Mouse (Mus musculus): ENCODE measurements at regions not wholly inside any gene's neighbourhood (a gene's known extent, or its start where the extent isn't known, plus 50 kb on each side); places are given as distances from the start of the nearest gene placed in this dataset.
A peak's percentile ranks its signal among the peaks of the same experiment; 100 is the strongest.

DNA sequence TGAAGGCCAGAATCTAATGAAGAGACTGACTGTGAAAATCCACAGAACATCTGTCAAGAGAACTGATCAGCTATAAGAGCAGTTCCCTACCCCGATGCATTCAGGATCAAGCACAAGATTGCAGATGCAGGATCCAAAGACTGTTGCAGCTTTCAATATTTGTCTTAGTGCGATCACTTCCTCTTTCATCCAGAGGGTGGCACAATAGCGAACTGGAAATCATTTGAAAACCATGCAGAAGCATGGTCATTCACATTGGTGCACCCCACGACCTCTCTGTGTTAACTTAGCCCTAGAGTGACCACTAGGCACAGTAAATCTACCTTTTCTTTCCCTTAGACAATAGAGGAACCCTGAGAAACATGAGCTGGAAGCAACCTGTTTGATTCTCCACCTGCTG, 55.8 kb upstream of the Pak3 start:
- DNase-seq: no peak

DNA sequence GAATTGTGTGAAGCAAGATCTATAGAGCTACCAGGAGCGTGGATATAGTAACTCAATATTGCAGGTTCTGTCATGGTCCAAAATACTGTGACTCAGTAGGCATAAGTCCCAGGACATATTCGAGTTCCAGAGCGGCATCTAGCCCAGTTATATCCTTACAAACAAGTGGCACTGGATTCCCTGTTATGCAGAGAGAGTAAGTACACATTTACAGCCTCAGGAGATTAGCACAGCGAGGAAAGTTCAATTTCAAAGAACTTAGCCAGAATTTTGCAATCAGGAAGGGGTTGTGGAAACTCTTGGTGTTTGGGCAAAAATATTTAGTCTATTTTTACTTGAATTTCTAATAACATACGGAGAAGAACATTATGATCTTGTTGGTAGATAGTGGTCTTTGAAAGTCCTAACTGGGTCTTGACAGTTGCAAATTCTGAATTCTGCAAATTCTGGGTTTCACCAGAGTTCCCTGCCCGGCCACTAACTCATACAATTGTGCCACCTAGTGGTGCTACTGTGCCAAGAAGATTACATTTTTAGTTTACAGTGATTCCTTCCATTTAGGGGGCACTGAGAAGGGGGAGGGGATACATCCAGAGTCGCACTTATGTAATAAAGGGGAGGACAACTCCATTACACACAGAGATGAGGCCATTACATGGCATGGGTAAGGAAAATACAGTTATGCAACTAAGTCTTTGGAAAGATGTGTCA, 54.7 kb upstream of the Chrdl1 start:
- no peak for DNase-seq

DNA sequence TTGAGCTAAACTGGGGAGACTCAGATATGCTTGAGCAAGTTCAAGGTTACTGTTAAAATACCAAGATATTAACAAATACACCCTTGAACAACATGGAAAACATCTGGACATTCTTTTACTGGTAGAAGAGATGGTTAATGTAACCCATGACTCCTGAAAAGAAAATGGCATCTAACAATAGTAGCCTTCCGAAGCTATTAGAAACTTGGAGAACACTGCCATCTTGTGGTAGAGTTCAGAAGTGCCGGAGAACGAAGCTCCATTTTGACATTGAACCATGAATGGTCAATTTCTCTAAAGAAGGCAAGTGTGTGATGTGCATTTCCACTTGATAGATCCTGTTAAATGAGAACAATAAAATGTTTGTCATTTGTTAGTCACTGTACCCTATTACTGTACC, 50.5 kb upstream of the Chrdl1 start:
- peak; percentile 30 for DNase-seq

Measured in gastrocnemius, postnatal 10 days (tissue).